Mouse (Mus musculus): ENCODE results near the gene Pld5.

Gene Pld5

GRCm38 (mm10) chr1:176167784-176168183 is 107.3 kb downstream of the Pld5 start:
- DNase-seq (ENCODE audit: low read depth, low spot score) = no peak

- DNase-seq (ENCODE audit: low read depth, low spot score) = no peak
Measured at GRCm38 (mm10) chr1:176167114-176167513, 108.0 kb downstream of the Pld5 start.

- DNase-seq (ENCODE audit: low read depth, low spot score) = no peak
Measured at GRCm38 (mm10) chr1:176145306-176145705, 129.8 kb downstream of the Pld5 start.

GRCm38 (mm10) chr1:176134379-176134778 is 140.7 kb downstream of the Pld5 start:
- DNase-seq (ENCODE audit: low read depth, low spot score) = no peak

- no peak for DNase-seq (ENCODE audit: low read depth, low spot score)
Measured at GRCm38 (mm10) chr1:176125771-176126170, 149.3 kb downstream of the Pld5 start.

- no peak for DNase-seq (ENCODE audit: low read depth, low spot score)
Measured at GRCm38 (mm10) chr1:176124441-176124840, 150.7 kb downstream of the Pld5 start.

GRCm38 (mm10) chr1:176123781-176124180 is 151.3 kb downstream of the Pld5 start:
- DNase-seq (ENCODE audit: low read depth, low spot score) = no peak

- no peak for DNase-seq (ENCODE audit: low read depth, low spot score)
Measured at GRCm38 (mm10) chr1:176115604-176116003, 159.5 kb downstream of the Pld5 start.

- peak; percentile 15 for DNase-seq (ENCODE audit: low read depth, low spot score)
Measured at GRCm38 (mm10) chr1:176098685-176099320, 176.3 kb downstream of the Pld5 start.

- no peak for DNase-seq (ENCODE audit: low read depth, low spot score)
Measured at GRCm38 (mm10) chr1:176092119-176092518, 183.0 kb downstream of the Pld5 start.

GRCm38 (mm10) chr1:176089382-176089781 is 185.7 kb downstream of the Pld5 start:
- DNase-seq (ENCODE audit: low read depth, low spot score) = no peak

- DNase-seq (ENCODE audit: low read depth, low spot score) = no peak
Measured at GRCm38 (mm10) chr1:176085952-176086648, 189.0 kb downstream of the Pld5 start.

- DNase-seq (ENCODE audit: low read depth, low spot score) = no peak
Measured at GRCm38 (mm10) chr1:176082306-176082705, 192.8 kb downstream of the Pld5 start.

- no peak for DNase-seq (ENCODE audit: low read depth, low spot score)
Measured at GRCm38 (mm10) chr1:176080969-176081368, 194.1 kb downstream of the Pld5 start.

GRCm38 (mm10) chr1:176078410-176078809 is 196.7 kb downstream of the Pld5 start:
- DNase-seq (ENCODE audit: low read depth, low spot score) = no peak

- DNase-seq (ENCODE audit: low read depth, low spot score) = no peak
Measured at GRCm38 (mm10) chr1:176076799-176077198, 198.3 kb downstream of the Pld5 start.

GRCm38 (mm10) chr1:176075810-176076209 is 199.3 kb downstream of the Pld5 start:
- DNase-seq (ENCODE audit: low read depth, low spot score) = no peak

GRCm38 (mm10) chr1:176075409-176075808 is 199.7 kb downstream of the Pld5 start:
- no peak for DNase-seq (ENCODE audit: low read depth, low spot score)

GRCm38 (mm10) chr1:176074526-176074925 is 200.6 kb downstream of the Pld5 start:
- DNase-seq (ENCODE audit: low read depth, low spot score) = no peak

GRCm38 (mm10) chr1:176065281-176065680 is 209.8 kb downstream of the Pld5 start:
- no peak for DNase-seq (ENCODE audit: low read depth, low spot score)

- no peak for DNase-seq (ENCODE audit: low read depth, low spot score)
Measured at GRCm38 (mm10) chr1:176064471-176064870, 210.6 kb downstream of the Pld5 start.

GRCm38 (mm10) chr1:176053653-176054052 is 221.5 kb downstream of the Pld5 start:
- DNase-seq (ENCODE audit: low read depth, low spot score) = no peak

GRCm38 (mm10) chr1:176046995-176047394 is 228.1 kb downstream of the Pld5 start:
- no peak for DNase-seq (ENCODE audit: low read depth, low spot score)

Data from mesoderm, embryonic 11.5 days (tissue).